Mouse (Mus musculus) neural tube, embryonic 15.5 days (tissue): Measurements from ENCODE around the gene Arsj. TPM values are rescaled to one million over a fixed set of nuclear protein-coding genes. Genes with fewer than 3 reads are reported as not detected.

Source experiments
- ATAC-seq: fragments of 200-750 bp; cut with Nextera tagmentation; 2 replicates; pipeline ENCODE4 v1.8.0; 2017; ENCODE audit warnings: mild to moderate bottlenecking, moderate TSS enrichment, moderate library complexity; ENCODE audit not compliant: low FRiP score
- H3K27ac ChIP-seq: fragments of 300-500 bp; sonication (generic); replicated peaks from 2 replicates; pipeline ENCODE4 v1.5.1; 2015; ENCODE audit warnings: mild to moderate bottlenecking, inconsistent platforms
- H3K27me3 ChIP-seq: fragments of 300-500 bp; sonication (generic); replicated peaks from 2 replicates; pipeline ENCODE4 v1.6.1; 2015; ENCODE audit warnings: inconsistent platforms
- H3K36me3 ChIP-seq: fragments of 300-500 bp; sonication (generic); 2 replicates; pipeline ENCODE4 v1.6.1; 2015; ENCODE audit warnings: inconsistent platforms
- H3K4me1 ChIP-seq: fragments of 300-500 bp; sonication (generic); 2 replicates; pipeline ENCODE4 v1.6.1; 2015; ENCODE audit warnings: inconsistent platforms
- H3K4me2 ChIP-seq: fragments of 300-500 bp; sonication (generic); 2 replicates; pipeline ENCODE4 v1.6.1; 2015; ENCODE audit warnings: inconsistent platforms, mild to moderate bottlenecking, moderate library complexity
- H3K4me3 ChIP-seq: fragments of 300-500 bp; sonication (generic); replicated peaks from 2 replicates; pipeline ENCODE4 v1.5.1; 2015; ENCODE audit warnings: mild to moderate bottlenecking, inconsistent platforms
- H3K9ac ChIP-seq: fragments of 300-500 bp; sonication (generic); replicated peaks from 2 replicates; pipeline ENCODE4 v1.6.1; 2015; ENCODE audit warnings: mild to moderate bottlenecking, inconsistent platforms
- H3K9me3 ChIP-seq: fragments of 300-500 bp; sonication (generic); replicated peaks from 2 replicates; pipeline ENCODE4 v1.6.1; 2016; ENCODE audit warnings: inconsistent platforms
- WGBS: fragments of 180-500 bp; shearing (Covaris S2); methylation state at CpG from one replicate; pipeline ENCODE4 v1.1.7; 2015; ENCODE audit warnings: mixed read lengths; 5-methylcytosine and 5-hydroxymethylcytosine counted together
- polyA plus RNA-seq: library from polyadenylated mRNA; unstranded; fragments of >200 nt; fragmentation: Nextera tagmentation; extraction: Ambion mirVana; gene quantifications from 2 replicates; pipeline ENCODE4 v1.2.1, GENCODE M21; 2015

Arsj gene
- polyA plus RNA-seq, 1 experiment from 2014 or later, result 0.73 TPM

GRCm38 (mm10) chr3:126370571-126370970, 7.1 kb downstream of the Arsj start:
- H3K9ac ChIP-seq, result no peak overlapping the region
- no peaks in the 10 kb centered on the region for H3K36me3 ChIP-seq
- no peak overlapping the region for H3K27ac ChIP-seq
- no peaks in the 10 kb centered on the region for H3K27me3 ChIP-seq
- ATAC-seq, result no peak
- H3K4me1 ChIP-seq, result no peaks in the 10 kb centered on the region
- H3K4me3 ChIP-seq, result no peak overlapping the region
- H3K4me2 ChIP-seq, result no peak overlapping the region
- no peaks in the 10 kb centered on the region for H3K9me3 ChIP-seq

GRCm38 (mm10) chr3:126372815-126373545, 9.5 kb downstream of the Arsj start:
- H3K36me3 ChIP-seq, result no peaks in the 10 kb centered on the region
- H3K4me1 ChIP-seq, result no peaks in the 10 kb centered on the region
- no peaks in the 10 kb centered on the region for H3K9me3 ChIP-seq
- no peak overlapping the region for H3K9ac ChIP-seq
- no peak overlapping the region for H3K27ac ChIP-seq
- 0 out of 2 replicates have a peak, but pooled peaks have one; percentile 35 for ATAC-seq
- no peak overlapping the region for H3K4me3 ChIP-seq
- H3K27me3 ChIP-seq, result no peaks in the 10 kb centered on the region
- 47% methylated on average over 9 of the region's 9 CpGs for WGBS
- H3K4me2 ChIP-seq, result no peak overlapping the region

GRCm38 (mm10) chr3:126373721-126374120, 10.2 kb downstream of the Arsj start:
- H3K27ac ChIP-seq, result no peak overlapping the region
- WGBS, result 72% methylated on average over 1 of the region's 1 CpGs
- no peak overlapping the region for H3K9ac ChIP-seq
- H3K36me3 ChIP-seq, result no peaks in the 10 kb centered on the region
- no peak overlapping the region for H3K4me3 ChIP-seq
- ATAC-seq, result no peak
- H3K4me1 ChIP-seq, result no peaks in the 10 kb centered on the region
- no peaks in the 10 kb centered on the region for H3K9me3 ChIP-seq
- H3K27me3 ChIP-seq, result no peaks in the 10 kb centered on the region
- H3K4me2 ChIP-seq, result no peak overlapping the region

DNA sequence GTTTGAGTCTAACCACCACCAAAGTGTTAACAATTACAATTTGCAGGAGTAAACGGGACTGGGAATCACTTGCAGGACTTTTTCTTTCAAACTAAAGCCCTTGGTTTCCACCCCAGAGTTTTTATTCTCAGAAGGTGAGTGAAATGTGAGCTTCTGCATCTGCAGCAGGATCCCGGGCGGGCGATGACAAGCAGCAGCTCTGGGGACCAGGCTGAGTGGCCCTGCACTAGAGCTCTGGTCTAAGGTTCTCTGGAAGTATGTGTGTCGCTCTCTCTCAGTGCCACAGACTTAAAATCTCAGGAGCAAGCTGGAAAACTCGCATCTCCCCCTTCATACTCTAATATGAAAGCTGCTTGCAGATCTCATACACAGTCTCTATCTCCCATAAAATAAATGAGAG, 15.8 kb downstream of the Arsj start:
- no peaks in the 10 kb centered on the region for H3K27me3 ChIP-seq
- no peak overlapping the region for H3K4me2 ChIP-seq
- H3K4me1 ChIP-seq, result no peaks in the 10 kb centered on the region
- H3K36me3 ChIP-seq, result no peaks in the 10 kb centered on the region
- H3K9ac ChIP-seq, result no peak overlapping the region
- no peak overlapping the region for H3K4me3 ChIP-seq
- no peak overlapping the region for H3K27ac ChIP-seq
- H3K9me3 ChIP-seq, result no peaks in the 10 kb centered on the region
- ATAC-seq, result no peak
- 85% methylated on average over 6 of the region's 6 CpGs for WGBS

DNA sequence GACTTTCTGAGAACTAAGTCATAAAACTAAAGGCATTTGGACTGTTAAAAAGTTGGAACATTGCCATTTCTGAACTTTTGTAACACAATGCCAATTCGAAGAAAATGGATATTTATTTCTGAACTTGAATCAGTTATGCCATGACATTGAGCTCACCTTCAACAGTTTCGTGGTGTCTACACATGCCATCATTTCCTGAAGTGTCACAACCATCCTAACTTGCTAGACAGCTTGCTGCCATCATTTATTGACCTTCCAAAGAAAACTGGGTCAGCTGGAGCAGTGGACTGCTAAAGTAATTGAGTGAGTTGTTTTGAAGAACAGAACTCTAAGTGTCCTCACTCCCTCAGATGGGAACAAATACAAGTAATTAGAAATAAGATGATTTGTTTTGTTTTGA, 16.2 kb downstream of the Arsj start:
- Histone ChIP-seq H3K9ac (no peak overlapping the region), H3K27ac (no peak overlapping the region), H3K4me1 (0 out of 2 replicates have a peak, but pooled peaks cover 4% of the 10 kb centered on the region), H3K9me3 (no peaks in the 10 kb centered on the region), H3K36me3 (no peaks in the 10 kb centered on the region), H3K4me3 (no peak overlapping the region), H3K27me3 (no peaks in the 10 kb centered on the region), H3K4me2 (no peak overlapping the region)
- ATAC-seq, result no peak
- 73% methylated on average over 2 of the region's 2 CpGs for WGBS

GRCm38 (mm10) chr3:126383276-126383675, 19.8 kb downstream of the Arsj start:
- 64% methylated on average over 6 of the region's 6 CpGs for WGBS

DNA sequence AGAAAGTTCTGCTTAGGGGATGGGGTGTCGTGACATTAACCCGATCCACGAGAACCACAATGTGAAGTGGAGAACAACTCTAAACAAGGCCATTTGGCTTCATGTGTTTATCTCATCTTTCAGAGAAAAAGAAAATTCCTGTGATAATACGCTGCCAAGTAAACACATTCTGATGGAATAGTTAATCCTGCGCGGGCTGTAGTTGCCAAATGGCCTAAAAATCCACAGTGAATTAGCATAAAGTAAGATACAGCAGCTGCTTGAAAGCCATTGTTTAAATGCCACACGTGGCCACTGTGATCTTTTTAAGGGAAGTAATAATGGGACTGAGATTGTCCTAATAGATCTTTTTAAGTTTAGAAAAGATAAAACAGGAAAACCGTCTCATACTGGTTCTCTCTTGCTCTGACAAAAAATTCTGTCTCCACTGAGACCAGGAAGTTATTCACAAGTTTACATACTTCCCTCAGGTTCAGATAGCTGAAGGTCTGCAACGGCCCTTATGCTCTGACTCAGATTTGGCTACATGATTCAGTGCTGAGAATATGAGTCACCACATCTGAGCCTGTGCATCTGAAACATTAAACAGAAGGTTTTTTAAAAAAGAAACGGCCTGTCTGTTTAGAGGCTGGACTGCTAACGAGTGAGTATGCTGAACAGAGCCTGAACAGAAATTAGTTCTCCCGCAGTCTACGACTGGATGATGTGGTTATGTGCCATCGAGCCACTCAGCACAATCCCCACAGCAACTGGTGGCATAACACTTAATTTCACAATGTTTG, 21.4 kb downstream of the Arsj start:
- Histone ChIP-seq H3K36me3 (no peaks in the 10 kb centered on the region), H3K4me2 (no peak overlapping the region), H3K4me3 (no peak overlapping the region), H3K27ac (no peak overlapping the region), H3K9ac (no peak overlapping the region), H3K9me3 (no peaks in the 10 kb centered on the region), H3K4me1 (0 out of 2 replicates have a peak, but pooled peaks cover 6% of the 10 kb centered on the region), H3K27me3 (no peaks in the 10 kb centered on the region)
- ATAC-seq, result no peak
- WGBS, result 74% methylated on average over 14 of the region's 14 CpGs

More at GRCm38 (mm10) chr3:126383276-126383675, 19.8 kb downstream of the Arsj start:
- Histone ChIP-seq H3K4me3 (no peak overlapping the region), H3K9me3 (no peaks in the 10 kb centered on the region), H3K4me2 (no peak overlapping the region), H3K9ac (no peak overlapping the region), H3K36me3 (no peaks in the 10 kb centered on the region), H3K4me1 (0 out of 2 replicates have a peak, but pooled peaks cover 6% of the 10 kb centered on the region), H3K27ac (no peak overlapping the region), H3K27me3 (no peaks in the 10 kb centered on the region)
- ATAC-seq, result peak; percentile 28; the same call in 1 of the 2 replicates

- Histone ChIP-seq H3K36me3 (no peaks in the 10 kb centered on the region), H3K9ac (no peak overlapping the region), H3K4me2 (no peak overlapping the region), H3K27me3 (no peaks in the 10 kb centered on the region), H3K4me3 (no peak overlapping the region), H3K9me3 (no peaks in the 10 kb centered on the region), H3K27ac (no peak overlapping the region), H3K4me1 (no peaks in the 10 kb centered on the region)
- no peak; the same call in 1 of the 2 replicates for ATAC-seq
- 68% methylated on average over 2 of the region's 2 CpGs for WGBS
Measured at GRCm38 (mm10) chr3:126397451-126397850, 34.0 kb downstream of the Arsj start.

- Histone ChIP-seq H3K9me3 (no peaks in the 10 kb centered on the region), H3K27ac (no peak overlapping the region), H3K4me1 (no peaks in the 10 kb centered on the region), H3K27me3 (no peaks in the 10 kb centered on the region), H3K4me3 (no peak overlapping the region), H3K36me3 (no peaks in the 10 kb centered on the region), H3K4me2 (no peak overlapping the region), H3K9ac (no peak overlapping the region)
- 79% methylated on average over 7 of the region's 7 CpGs for WGBS
- no peak for ATAC-seq
Measured at GRCm38 (mm10) chr3:126397985-126398630, 34.6 kb downstream of the Arsj start.

- H3K9ac ChIP-seq, result no peak overlapping the region
- no peaks in the 10 kb centered on the region for H3K27me3 ChIP-seq
- no peak overlapping the region for H3K4me3 ChIP-seq
- H3K36me3 ChIP-seq, result no peaks in the 10 kb centered on the region
- no peaks in the 10 kb centered on the region for H3K9me3 ChIP-seq
- H3K4me2 ChIP-seq, result no peak overlapping the region
- WGBS, result 78% methylated on average over 4 of the region's 4 CpGs
- ATAC-seq, result no peak
- H3K4me1 ChIP-seq, result no peaks in the 10 kb centered on the region
- no peak overlapping the region for H3K27ac ChIP-seq
Measured at GRCm38 (mm10) chr3:126400726-126401125, 37.2 kb downstream of the Arsj start.

DNA sequence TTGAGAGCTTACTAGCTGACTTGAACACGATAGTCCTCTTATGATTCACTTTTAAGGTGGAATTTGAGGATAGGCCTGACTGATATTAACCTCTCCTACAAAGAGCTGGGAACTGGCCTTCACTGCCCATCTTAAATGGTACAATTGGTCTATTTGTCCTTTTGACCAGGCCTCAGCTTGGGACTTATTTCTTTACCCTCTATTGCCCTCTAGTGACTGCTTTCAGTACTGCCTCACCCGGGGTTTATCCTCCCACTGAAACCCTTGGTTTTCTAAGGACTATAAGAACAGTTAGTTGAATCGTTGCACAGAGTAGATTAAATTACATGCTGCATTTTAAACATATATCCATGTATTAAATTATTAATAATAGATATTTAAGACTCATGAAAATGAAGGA, 39.4 kb downstream of the Arsj start:
- H3K36me3 ChIP-seq, result no peaks in the 10 kb centered on the region
- no peak for ATAC-seq
- no peak overlapping the region for H3K4me3 ChIP-seq
- no peak overlapping the region for H3K27ac ChIP-seq
- no peaks in the 10 kb centered on the region for H3K9me3 ChIP-seq
- H3K4me1 ChIP-seq, result no peaks in the 10 kb centered on the region
- no peak overlapping the region for H3K4me2 ChIP-seq
- 28% methylated on average over 3 of the region's 3 CpGs for WGBS
- H3K27me3 ChIP-seq, result no peaks in the 10 kb centered on the region
- no peak overlapping the region for H3K9ac ChIP-seq
